Comparison of ENCODE assay signal across 25 mouse cellular contexts in the genomic region with DNA sequence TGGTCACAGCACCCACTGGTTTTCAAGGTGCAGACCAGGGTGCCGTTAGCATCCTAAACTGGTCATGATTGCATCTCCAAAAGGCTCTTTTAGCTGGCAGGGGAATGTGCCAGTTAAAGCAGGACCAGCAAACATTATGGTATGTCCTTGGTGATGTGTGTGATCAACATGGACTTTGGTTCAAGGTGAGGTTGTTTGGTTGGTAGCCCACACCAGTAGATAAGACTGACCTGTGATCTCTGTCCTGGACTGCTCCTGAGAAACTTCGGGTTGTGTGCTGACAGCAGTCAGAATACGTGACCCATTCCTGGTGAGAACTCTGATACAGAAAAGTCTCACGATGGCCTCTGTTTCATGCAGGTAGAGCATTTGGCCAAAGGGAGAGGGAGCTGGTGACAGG. TPM values are rescaled to one million over a fixed set of nuclear protein-coding genes. Genes with fewer than 3 reads are reported as not detected.
"Had no signal": no experiment of that assay in that cellular context is flagged by ENCODE, and none has a peak within 500 bp of the region (broad histone marks: within the 10 kb centered on the region; RNA-seq: fewer than 3 reads in every experiment).

No protein-coding gene starts in this region.

- H3K4me1 ChIP-seq: limb, embryonic 15.5 days; lung, embryonic 15.5 days; megakaryocyte, embryonic 14.5 days; midbrain, embryonic 13.5 days; midbrain, embryonic 15.5 days; stomach, embryonic 15.5 days had no signal

- DNase-seq: lung, adult 2 months; lung, postnatal 14 days; lung, postnatal 36 days; retina, postnatal 1 day; right cerebral cortex, adult 18-20 months; right cerebral cortex, postnatal 25 days; thymus, adult 2 months; thymus, postnatal 25 days; thymus, postnatal 4 days had no signal

- H3K27ac ChIP-seq: limb, embryonic 15.5 days; liver, embryonic 14.5 days; lung, embryonic 15.5 days; macrophage; midbrain, embryonic 13.5 days; midbrain, embryonic 15.5 days; neural tube, embryonic 13.5 days; neural tube, embryonic 15.5 days; stomach, embryonic 15.5 days; stomach, postnatal 0 days had no signal

- H3K36me3 ChIP-seq: limb, embryonic 15.5 days; lung, embryonic 15.5 days; midbrain, embryonic 13.5 days; midbrain, embryonic 15.5 days; neural tube, embryonic 13.5 days; neural tube, embryonic 15.5 days; stomach, embryonic 15.5 days had no signal

- H3K27me3 ChIP-seq: limb, embryonic 15.5 days; lung, embryonic 15.5 days; megakaryocyte, embryonic 14.5 days; midbrain, embryonic 13.5 days; midbrain, embryonic 15.5 days; neural tube, embryonic 13.5 days; neural tube, embryonic 15.5 days; stomach, embryonic 15.5 days had no signal

- H3K9me3 ChIP-seq: limb, embryonic 15.5 days; lung, embryonic 15.5 days; midbrain, embryonic 13.5 days; midbrain, embryonic 15.5 days; neural tube, embryonic 15.5 days; stomach, embryonic 15.5 days had no signal

- H3K4me2 ChIP-seq: limb, embryonic 15.5 days; lung, embryonic 15.5 days; midbrain, embryonic 11.5 days; midbrain, embryonic 13.5 days; midbrain, embryonic 15.5 days; neural tube, embryonic 13.5 days; neural tube, embryonic 15.5 days; stomach, embryonic 15.5 days had no signal

- ATAC-seq: lung, postnatal 0 days; midbrain, embryonic 13.5 days; midbrain, embryonic 15.5 days had no signal

- H3K9ac ChIP-seq: limb, embryonic 15.5 days; liver, embryonic 14.5 days; lung, embryonic 15.5 days; midbrain, embryonic 13.5 days; midbrain, embryonic 15.5 days; neural tube, embryonic 13.5 days; neural tube, embryonic 15.5 days; stomach, embryonic 15.5 days had no signal

- H3K4me3 ChIP-seq: limb, embryonic 15.5 days; lung, embryonic 15.5 days; megakaryocyte, embryonic 14.5 days; midbrain, embryonic 13.5 days; midbrain, embryonic 15.5 days; neural tube, embryonic 13.5 days; neural tube, embryonic 15.5 days; stomach, embryonic 15.5 days had no signal

RNA-seq across cellular contexts. Expression of a gene that starts 11.8 kb away (rescaled TPM):
- total RNA-seq: megakaryocyte progenitor cell, adult 5-6 weeks; monocyte, adult 5-6 weeks had no signal
- polyA plus RNA-seq: macrophage; spleen, adult 2 months had no signal
